Mouse (Mus musculus): Measurements from ENCODE around the gene Lsr.
"Not testable (repeated sequence)": the region's sequence is repeated elsewhere in the genome, so short reads cannot be mapped to it uniquely, and the experiment has no call there.

Gene Lsr

DNA sequence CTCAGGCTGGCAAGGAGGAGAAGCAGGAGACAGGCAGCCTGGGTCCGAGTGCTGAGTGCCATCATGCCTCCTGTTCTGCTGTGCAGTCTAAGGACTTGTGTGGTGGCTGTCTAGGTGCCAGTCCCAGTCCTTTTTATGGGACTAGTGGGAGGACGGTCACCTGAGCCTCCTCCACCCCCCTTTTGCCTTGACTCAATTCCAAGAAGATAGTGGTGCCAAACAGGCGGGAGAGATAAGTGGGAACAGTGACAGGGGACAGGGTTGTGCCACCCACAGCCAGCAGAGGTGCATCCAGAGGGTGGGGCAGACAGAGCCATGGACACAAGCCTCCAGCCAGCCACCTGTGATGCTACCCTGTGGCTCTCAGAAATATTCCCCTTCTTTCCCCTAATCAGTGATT, 49.2 kb downstream of the Lsr start:
- no peak for DNase-seq

DNA sequence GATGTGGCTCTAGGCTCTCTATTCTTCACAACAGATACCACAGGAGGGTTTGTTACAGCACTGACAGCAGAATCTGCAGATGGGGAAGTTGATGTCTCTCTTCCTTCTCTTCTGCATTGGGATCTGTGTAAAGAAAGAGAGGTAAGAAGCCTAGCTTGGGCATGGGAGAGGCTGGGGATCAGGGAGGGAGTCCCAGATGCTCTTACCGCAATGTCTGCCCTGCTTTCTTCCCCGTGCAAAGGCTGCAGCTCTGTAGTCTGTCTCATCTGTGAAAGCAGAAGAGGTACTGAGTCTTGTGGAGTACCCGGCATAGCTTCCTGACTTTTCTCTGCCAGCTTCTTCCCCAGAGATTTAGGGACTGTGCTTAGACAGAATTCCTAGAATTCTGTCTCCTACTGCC, 50.8 kb downstream of the Lsr start:
- DNase-seq: not testable (repeated sequence)

DNA sequence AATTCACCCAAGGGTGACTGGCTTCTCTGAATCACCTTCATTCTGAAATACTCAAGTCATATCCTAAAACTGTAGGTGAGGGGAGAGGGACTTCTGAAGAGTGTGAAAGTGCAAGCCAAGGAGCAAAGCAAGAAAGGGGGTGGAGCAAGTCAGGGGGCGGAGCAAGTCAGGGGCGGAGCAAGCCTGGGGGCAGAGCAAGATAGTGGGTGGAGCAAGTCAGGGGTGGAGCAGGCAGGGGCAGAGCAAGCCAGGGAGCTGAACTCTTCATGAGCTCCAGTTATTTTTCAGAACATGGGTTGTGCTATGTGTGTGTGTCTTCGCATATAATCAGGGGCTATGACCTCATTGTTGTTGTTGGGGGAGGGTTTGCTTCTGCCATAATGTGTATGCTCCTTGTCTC, 53.0 kb downstream of the Lsr start:
- DNase-seq: peak in 1 of 2 experiments; percentile 19

DNA sequence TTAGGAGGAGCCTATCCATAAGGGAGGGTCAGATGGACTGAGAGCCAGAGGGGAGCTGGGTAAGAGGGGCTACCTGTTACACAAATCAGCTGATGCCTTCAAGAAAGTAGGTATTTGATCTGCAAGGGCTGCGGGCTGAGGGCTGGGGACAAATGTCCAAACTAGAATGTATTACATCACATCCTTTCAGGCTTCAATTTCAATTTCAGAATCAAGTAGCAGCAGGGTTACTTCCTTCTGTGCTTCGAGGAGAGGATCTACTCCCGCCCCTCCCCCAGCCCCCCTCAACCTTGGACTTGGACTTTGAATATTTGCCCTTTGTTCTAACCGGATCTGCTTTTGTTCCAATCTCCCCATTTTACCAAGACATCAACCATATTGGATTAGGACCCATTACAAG, 56.0 kb downstream of the Lsr start:
- no peak for DNase-seq

DNA sequence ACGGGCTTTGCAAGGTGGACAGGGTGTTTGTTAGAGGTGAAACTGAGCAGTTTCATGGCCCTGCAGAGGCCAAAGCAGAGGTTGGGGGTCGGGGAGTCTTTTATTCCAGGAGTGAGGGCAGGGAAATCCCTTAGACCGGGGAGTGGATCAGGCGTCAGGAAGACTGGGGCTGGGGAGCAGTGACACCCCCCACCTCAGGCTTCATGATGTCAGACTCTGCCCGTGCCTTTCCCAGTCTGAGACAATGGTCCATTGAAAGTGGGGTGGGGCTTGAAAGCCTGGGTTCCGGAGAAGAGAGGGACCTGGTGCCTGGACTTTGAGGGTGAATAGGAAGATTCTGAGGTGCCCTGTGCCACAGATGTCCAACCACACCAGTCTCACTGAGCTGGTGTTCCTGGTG, 56.6 kb downstream of the Lsr start:
- no peak for DNase-seq

DNA sequence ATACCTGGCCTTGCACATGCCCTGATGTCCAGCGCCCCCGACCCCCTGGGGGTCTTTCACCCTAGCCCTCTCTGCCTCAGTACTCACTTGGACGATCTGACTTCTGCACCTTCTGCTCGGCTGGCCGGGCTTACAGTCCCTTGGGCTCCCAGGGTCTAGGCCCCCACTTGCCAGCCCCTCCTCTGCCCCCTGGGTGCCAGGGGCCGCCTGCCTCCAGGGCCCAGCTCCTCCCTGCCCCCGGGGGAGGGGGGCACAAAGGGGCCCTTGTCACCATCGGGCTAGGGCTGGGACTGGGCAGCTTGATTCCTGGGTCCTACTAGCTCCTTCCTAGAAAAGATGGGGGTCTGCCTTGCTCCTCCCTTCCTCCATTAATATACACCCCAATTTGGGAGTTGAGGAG, 58.5 kb downstream of the Lsr start, which contains the start of gene Mag:
TSS of gene Mag (minus strand) at position 142 of the 400 bp plus-strand sequence.
- DNase-seq: no peak

DNA sequence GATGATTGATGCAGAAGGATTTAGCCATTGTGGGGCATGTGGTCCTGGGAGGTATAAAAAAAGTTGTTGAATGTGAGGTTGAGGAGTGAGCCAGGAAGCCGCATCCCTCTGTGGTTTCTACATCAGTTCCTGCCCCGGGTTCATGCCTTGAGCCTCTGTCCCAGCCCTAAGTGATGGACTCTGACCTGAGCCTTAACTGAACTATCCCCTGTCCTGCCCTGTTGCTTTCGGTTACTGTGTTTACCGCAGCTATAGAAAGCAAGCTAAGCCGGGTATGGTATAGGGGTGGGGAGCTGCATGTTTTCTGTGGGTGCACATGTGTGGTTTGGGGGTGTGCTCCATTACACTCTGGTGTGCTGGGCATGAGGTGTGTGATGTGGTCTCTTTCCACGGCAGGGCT, 63.5 kb downstream of the Lsr start:
- DNase-seq: no peak

DNA sequence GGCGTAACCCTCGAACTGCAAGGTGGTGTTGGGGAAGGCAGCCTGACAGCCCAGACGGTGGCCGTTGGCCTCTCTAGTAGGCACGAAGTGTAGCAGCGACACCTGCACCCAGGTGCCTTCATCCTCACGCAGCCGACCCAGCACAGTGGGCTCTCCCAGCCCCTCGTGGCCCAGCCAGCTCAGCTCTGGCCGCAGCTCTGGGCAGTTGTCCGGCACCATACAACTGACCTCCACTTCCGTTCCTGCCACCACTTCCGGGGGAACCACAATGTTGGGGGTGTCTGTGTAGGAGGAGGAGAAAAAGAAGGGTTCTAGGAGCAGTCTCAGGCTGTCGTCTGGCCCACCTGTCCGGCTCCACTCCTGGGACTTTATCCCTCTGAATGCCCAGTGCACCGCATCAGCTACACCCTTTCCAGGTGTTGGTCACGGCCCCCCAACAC, 64.3 kb downstream of the Lsr start:
- no peak for DNase-seq

DNA sequence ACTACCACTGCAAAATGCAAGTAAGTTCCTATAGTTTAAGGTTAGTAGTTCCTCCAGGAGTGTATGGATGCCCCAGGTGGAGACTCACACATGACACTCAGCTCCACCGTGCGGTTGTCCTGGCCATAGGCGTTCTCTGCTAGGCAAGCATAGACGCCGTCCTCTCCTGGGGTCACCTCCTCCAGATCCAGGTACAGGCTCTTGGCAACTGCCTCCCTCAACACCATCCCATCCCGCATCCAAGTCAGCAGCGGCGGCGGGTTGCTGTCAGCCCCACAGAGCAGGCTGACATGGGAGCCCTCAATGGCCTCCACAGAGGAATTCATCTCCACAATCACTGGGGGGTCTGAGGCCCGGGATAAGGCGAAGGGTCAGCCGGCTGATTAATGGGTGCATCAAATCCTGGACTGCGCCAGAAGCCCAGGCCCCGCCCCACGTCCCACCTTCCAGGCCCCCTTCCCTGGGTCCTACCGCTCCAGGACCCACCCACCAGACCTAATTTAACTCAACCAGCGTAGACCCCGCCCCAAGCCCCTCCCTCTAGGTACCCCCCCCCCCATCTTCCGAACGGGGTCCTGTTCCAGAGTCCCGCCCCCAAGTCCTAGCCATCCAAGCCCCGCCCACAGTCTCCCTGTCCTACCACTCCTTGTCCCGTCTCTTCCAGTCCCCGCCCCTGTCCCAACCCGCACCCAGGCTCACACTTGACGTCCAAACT, 64.8 kb downstream of the Lsr start:
- no peak for DNase-seq

Data from thymus, postnatal 36 days (tissue).